Mouse (Mus musculus) neural tube, embryonic 15.5 days (tissue): ENCODE measurements around the gene Stxbp2. TPM values are rescaled to one million over a fixed set of nuclear protein-coding genes. Genes with fewer than 3 reads are reported as not detected.
A peak's percentile ranks its signal among the peaks of the same experiment; 100 is the strongest.
"Not testable (repeated sequence)": the region's sequence is repeated elsewhere in the genome, so short reads cannot be mapped to it uniquely, and the experiment has no call there.

ENCODE experiments used
- ATAC-seq: fragments of 200-750 bp; cut with Nextera tagmentation; 2 replicates; pipeline ENCODE4 v1.8.0; 2017; ENCODE audit warnings: mild to moderate bottlenecking, moderate TSS enrichment, moderate library complexity; ENCODE audit not compliant: low FRiP score
- H3K27ac ChIP-seq: fragments of 300-500 bp; sonication (generic); replicated peaks from 2 replicates; pipeline ENCODE4 v1.5.1; 2015; ENCODE audit warnings: mild to moderate bottlenecking, inconsistent platforms
- H3K27me3 ChIP-seq: fragments of 300-500 bp; sonication (generic); replicated peaks from 2 replicates; pipeline ENCODE4 v1.6.1; 2015; ENCODE audit warnings: inconsistent platforms
- H3K36me3 ChIP-seq: fragments of 300-500 bp; sonication (generic); 2 replicates; pipeline ENCODE4 v1.6.1; 2015; ENCODE audit warnings: inconsistent platforms
- H3K4me1 ChIP-seq: fragments of 300-500 bp; sonication (generic); 2 replicates; pipeline ENCODE4 v1.6.1; 2015; ENCODE audit warnings: inconsistent platforms
- H3K4me2 ChIP-seq: fragments of 300-500 bp; sonication (generic); 2 replicates; pipeline ENCODE4 v1.6.1; 2015; ENCODE audit warnings: inconsistent platforms, mild to moderate bottlenecking, moderate library complexity
- H3K4me3 ChIP-seq: fragments of 300-500 bp; sonication (generic); replicated peaks from 2 replicates; pipeline ENCODE4 v1.5.1; 2015; ENCODE audit warnings: mild to moderate bottlenecking, inconsistent platforms
- H3K9ac ChIP-seq: fragments of 300-500 bp; sonication (generic); replicated peaks from 2 replicates; pipeline ENCODE4 v1.6.1; 2015; ENCODE audit warnings: mild to moderate bottlenecking, inconsistent platforms
- H3K9me3 ChIP-seq: fragments of 300-500 bp; sonication (generic); replicated peaks from 2 replicates; pipeline ENCODE4 v1.6.1; 2016; ENCODE audit warnings: inconsistent platforms
- WGBS: fragments of 180-500 bp; shearing (Covaris S2); methylation state at CpG from one replicate; pipeline ENCODE4 v1.1.7; 2015; ENCODE audit warnings: mixed read lengths; 5-methylcytosine and 5-hydroxymethylcytosine counted together
- polyA plus RNA-seq: library from polyadenylated mRNA; unstranded; fragments of >200 nt; fragmentation: Nextera tagmentation; extraction: Ambion mirVana; gene quantifications from 2 replicates; pipeline ENCODE4 v1.2.1, GENCODE M21; 2015

The Stxbp2 gene
- polyA plus RNA-seq, result 40.9 and 66.3 TPM in 2 replicates

- peak within 1 kb of the TSS; percentile 81 for H3K4me2 ChIP-seq
- H3K27me3 ChIP-seq, result peaks cover 10% of the 10 kb centered on the region
- no peaks in the 10 kb centered on the region for H3K36me3 ChIP-seq
- 6% methylated on average over 47 of the region's 47 CpGs for WGBS
- peak; percentile 82 for ATAC-seq
- peak within 1 kb of the TSS; percentile 48 for H3K4me3 ChIP-seq
- H3K9ac ChIP-seq, result peak within 1 kb of the TSS; percentile 42
- H3K4me1 ChIP-seq, result peaks cover 13% of the 10 kb centered on the region
- no peaks in the 10 kb centered on the region for H3K9me3 ChIP-seq
- no peak within 1 kb of the TSS for H3K27ac ChIP-seq
These were observed at the start of gene Stxbp2 for GRCm38 (mm10) chr8:3630647-3631477. TSS of gene Stxbp2 (plus strand) at chr8:3630955.

- WGBS, result 93% methylated on average over 2 of the region's 3 CpGs
- not testable (repeated sequence) for H3K27me3 ChIP-seq, H3K4me3 ChIP-seq, ATAC-seq, H3K9ac ChIP-seq, H3K27ac ChIP-seq, H3K9me3 ChIP-seq, H3K4me1 ChIP-seq, H3K36me3 ChIP-seq, H3K4me2 ChIP-seq
These were observed 48.8 kb upstream of the Stxbp2 start for GRCm38 (mm10) chr8:3581961-3582360.

- H3K4me1 ChIP-seq, result 0 out of 2 replicates have a peak, but pooled peaks cover 4% of the 10 kb centered on the region
- no peak overlapping the region for H3K9ac ChIP-seq
- no peak overlapping the region for H3K4me3 ChIP-seq
- H3K4me2 ChIP-seq, result no peak overlapping the region
- ATAC-seq, result no peak
- H3K27ac ChIP-seq, result no peak overlapping the region
- no peaks in the 10 kb centered on the region for H3K36me3 ChIP-seq
- 89% methylated on average over 2 of the region's 2 CpGs for WGBS
- no peaks in the 10 kb centered on the region for H3K27me3 ChIP-seq
- no peaks in the 10 kb centered on the region for H3K9me3 ChIP-seq
These were observed 44.3 kb upstream of the Stxbp2 start for GRCm38 (mm10) chr8:3586452-3586851.

GRCm38 (mm10) chr8:3586993-3587390, 43.8 kb upstream of the Stxbp2 start, which contains the start of gene Camsap3:
TSS of gene Camsap3 (plus strand) at chr8:3587293.
- peak within 1 kb of the TSS; percentile 73 for H3K4me2 ChIP-seq
- H3K36me3 ChIP-seq, result no peaks in the 10 kb centered on the region
- no peaks in the 10 kb centered on the region for H3K27me3 ChIP-seq
- peak within 1 kb of the TSS; percentile 89 for H3K27ac ChIP-seq
- H3K4me1 ChIP-seq, result 0 out of 2 replicates have a peak, but pooled peaks cover 4% of the 10 kb centered on the region
- H3K9me3 ChIP-seq, result no peaks in the 10 kb centered on the region
- peak within 1 kb of the TSS; percentile 81 for H3K9ac ChIP-seq
- H3K4me3 ChIP-seq, result peak within 1 kb of the TSS; percentile 92
- 6% methylated on average over 7 of the region's 7 CpGs for WGBS
- no peak for ATAC-seq

GRCm38 (mm10) chr8:3587391-3588257, 43.1 kb upstream of the Stxbp2 start:
- Histone ChIP-seq H3K27ac (peak overlapping the region; percentile 89), H3K9ac (peak overlapping the region; percentile 81), H3K4me3 (peak overlapping the region; percentile 92), H3K4me1 (0 out of 2 replicates have a peak, but pooled peaks cover 4% of the 10 kb centered on the region), H3K9me3 (no peaks in the 10 kb centered on the region), H3K36me3 (no peaks in the 10 kb centered on the region), H3K4me2 (peak overlapping the region; percentile 73), H3K27me3 (no peaks in the 10 kb centered on the region)
- WGBS, result 0% methylated on average over 68 of the region's 77 CpGs
- peak; percentile 85 for ATAC-seq

- Histone ChIP-seq H3K27me3 (no peaks in the 10 kb centered on the region), H3K36me3 (no peaks in the 10 kb centered on the region), H3K4me2 (peak overlapping the region; percentile 73), H3K4me3 (peak overlapping the region; percentile 92), H3K27ac (peak overlapping the region; percentile 89), H3K4me1 (0 out of 2 replicates have a peak, but pooled peaks cover 4% of the 10 kb centered on the region), H3K9ac (peak overlapping the region; percentile 81), H3K9me3 (no peaks in the 10 kb centered on the region)
- WGBS, result 2% methylated on average over 10 of the region's 11 CpGs
- ATAC-seq, result peak; percentile 71
These were observed 42.5 kb upstream of the Stxbp2 start for GRCm38 (mm10) chr8:3588258-3588633.

GRCm38 (mm10) chr8:3593470-3593869, 37.3 kb upstream of the Stxbp2 start:
- no peaks in the 10 kb centered on the region for H3K9me3 ChIP-seq
- H3K4me1 ChIP-seq, result peaks cover 3% of the 10 kb centered on the region; the same call in 1 of the 2 replicates
- H3K27me3 ChIP-seq, result no peaks in the 10 kb centered on the region
- H3K4me2 ChIP-seq, result no peak overlapping the region
- H3K36me3 ChIP-seq, result peaks cover 8% of the 10 kb centered on the region
- no peak overlapping the region for H3K9ac ChIP-seq
- no peak overlapping the region for H3K27ac ChIP-seq
- ATAC-seq, result no peak
- WGBS, result 75% methylated on average over 3 of the region's 3 CpGs
- H3K4me3 ChIP-seq, result no peak overlapping the region

GRCm38 (mm10) chr8:3594466-3594865, 36.3 kb upstream of the Stxbp2 start:
- no peak overlapping the region for H3K27ac ChIP-seq
- ATAC-seq, result no peak
- no peak overlapping the region for H3K9ac ChIP-seq
- peaks cover 3% of the 10 kb centered on the region; the same call in 1 of the 2 replicates for H3K4me1 ChIP-seq
- H3K4me3 ChIP-seq, result no peak overlapping the region
- no peak overlapping the region for H3K4me2 ChIP-seq
- no peaks in the 10 kb centered on the region for H3K9me3 ChIP-seq
- WGBS, result 91% methylated on average over 2 of the region's 2 CpGs
- no peaks in the 10 kb centered on the region for H3K27me3 ChIP-seq
- peaks cover 18% of the 10 kb centered on the region for H3K36me3 ChIP-seq

GRCm38 (mm10) chr8:3598054-3598453, 32.7 kb upstream of the Stxbp2 start:
- 86% methylated on average over 3 of the region's 3 CpGs for WGBS
- H3K27me3 ChIP-seq, result no peaks in the 10 kb centered on the region
- peaks cover 51% of the 10 kb centered on the region for H3K36me3 ChIP-seq

GRCm38 (mm10) chr8:3599219-3599618, 31.5 kb upstream of the Stxbp2 start:
- Histone ChIP-seq H3K27ac (no peak overlapping the region), H3K9me3 (no peaks in the 10 kb centered on the region), H3K4me1 (no peaks in the 10 kb centered on the region), H3K36me3 (peaks cover 63% of the 10 kb centered on the region), H3K9ac (no peak overlapping the region), H3K4me2 (no peak overlapping the region), H3K4me3 (no peak overlapping the region), H3K27me3 (no peaks in the 10 kb centered on the region)
- WGBS, result 50% methylated on average over 1 of the region's 1 CpGs
- ATAC-seq, result no peak

More at GRCm38 (mm10) chr8:3598054-3598453, 32.7 kb upstream of the Stxbp2 start:
- H3K4me1 ChIP-seq, result peaks cover 3% of the 10 kb centered on the region; the same call in 1 of the 2 replicates
- no peak overlapping the region for H3K27ac ChIP-seq
- no peak for ATAC-seq
- no peak overlapping the region for H3K9ac ChIP-seq
- H3K4me3 ChIP-seq, result no peak overlapping the region
- no peaks in the 10 kb centered on the region for H3K9me3 ChIP-seq
- H3K4me2 ChIP-seq, result no peak overlapping the region

- H3K9ac ChIP-seq, result no peak overlapping the region
- no peaks in the 10 kb centered on the region for H3K4me1 ChIP-seq
- no peaks in the 10 kb centered on the region for H3K27me3 ChIP-seq
- 97% methylated on average over 6 of the region's 6 CpGs for WGBS
- H3K27ac ChIP-seq, result no peak overlapping the region
- no peak overlapping the region for H3K4me2 ChIP-seq
- H3K36me3 ChIP-seq, result peaks cover 73% of the 10 kb centered on the region
- ATAC-seq, result no peak
- H3K4me3 ChIP-seq, result no peak overlapping the region
- no peaks in the 10 kb centered on the region for H3K9me3 ChIP-seq
These were observed 30.4 kb upstream of the Stxbp2 start for GRCm38 (mm10) chr8:3600401-3600800.
